Mouse (Mus musculus): ENCODE measurements around the gene Cacna2d3. TPM values are rescaled to one million over a fixed set of nuclear protein-coding genes. Genes with fewer than 3 reads are reported as not detected.

The Cacna2d3 gene
- total and polyA plus RNA-seq, 3 experiments, result not detected

DNA sequence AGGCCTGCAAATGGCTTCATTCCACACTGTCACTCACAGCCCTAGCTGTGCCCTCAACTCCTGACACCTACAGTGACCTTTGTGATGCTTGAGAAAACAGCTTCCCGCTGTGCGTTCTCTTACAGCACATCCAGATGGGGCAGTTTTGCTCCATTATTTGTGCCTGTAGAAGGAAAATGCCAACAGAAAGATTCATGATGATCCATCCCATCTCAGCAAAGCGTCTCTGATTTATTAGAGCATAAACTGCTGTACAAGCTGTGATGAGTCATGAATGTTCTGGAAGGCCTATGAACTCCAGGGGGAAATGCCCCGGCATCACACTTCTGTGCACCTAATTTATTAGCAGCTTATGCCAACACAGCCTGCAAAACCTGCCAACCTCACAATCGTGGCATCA lies 453.1 kb downstream of the Cacna2d3 start:
- Histone ChIP-seq H3K27me3 (ENCODE audit: control insufficient read depth in 1 of 2, insufficient read depth in 2 of 2, low read length in 2 of 2) (no peaks in the 10 kb centered on the region), H3K9ac (ENCODE audit: control insufficient read depth, low read depth, low read length, poor library complexity, severe bottlenecking) (no peak overlapping the region), H3K9me3 (replicated peaks; ENCODE audit: insufficient read depth, low read length) (no peaks in the 10 kb centered on the region), H3K36me3 (ENCODE audit: control insufficient read depth in 1 of 2, insufficient read depth in 2 of 2, low read length in 2 of 2) (no peaks in the 10 kb centered on the region), H3K4me3 (ENCODE audit: control insufficient read depth in 1 of 2, insufficient read depth in 1 of 2, low read depth in 2 of 2, low read length in 2 of 2) (no peak overlapping the region), H3K27ac (ENCODE audit: control insufficient read depth, low read depth, low read length) (no peak overlapping the region), H3K4me1 (ENCODE audit: control insufficient read depth in 1 of 2, insufficient read depth in 2 of 2, low read length in 2 of 2) (no peaks in the 10 kb centered on the region), H3K79me2 (ENCODE audit: control insufficient read depth, insufficient read depth, low read length, poor library complexity) (no peaks in the 10 kb centered on the region)
- TF ChIP-seq EP300 (IDR thresholded peaks at IDR 0.05; ENCODE audit: low read depth in 1 of 2, low read length in 2 of 2), result no peak
- TF ChIP-seq ZMIZ1 (IDR thresholded peaks at IDR 0.05; ENCODE audit: low read depth, low read length), result no peak
- no peak for TF ChIP-seq CHD2 (IDR thresholded peaks at IDR 0.05; ENCODE audit: low read length)
- no peak for TF ChIP-seq TCF12 (IDR thresholded peaks at IDR 0.05; ENCODE audit: low read depth, low read length)
- no peak for TF ChIP-seq GATA1 (IDR thresholded peaks at IDR 0.05; ENCODE audit: low read depth, low read length)
- no peak for TF ChIP-seq ZC3H11A (IDR thresholded peaks at IDR 0.05; ENCODE audit: low read depth, low read length)
- no peak for TF ChIP-seq USF1 (IDR thresholded peaks at IDR 0.05; ENCODE audit: low read depth, low read length)
- TF ChIP-seq MAZ (IDR thresholded peaks at IDR 0.05; ENCODE audit: low read depth, low read length), result no peak
- no peak for TF ChIP-seq TBP (IDR thresholded peaks at IDR 0.05; ENCODE audit: low read depth, low read length)
- TF ChIP-seq KAT2A (conservative IDR thresholded peaks at IDR 0.05; ENCODE audit: low read depth, low read length), result no peak
- no peak for TF ChIP-seq MYB (IDR thresholded peaks at IDR 0.05; ENCODE audit: low read depth, low read length)
- no peak for DNase-seq (ENCODE audit: low read depth, low spot score)

DNA sequence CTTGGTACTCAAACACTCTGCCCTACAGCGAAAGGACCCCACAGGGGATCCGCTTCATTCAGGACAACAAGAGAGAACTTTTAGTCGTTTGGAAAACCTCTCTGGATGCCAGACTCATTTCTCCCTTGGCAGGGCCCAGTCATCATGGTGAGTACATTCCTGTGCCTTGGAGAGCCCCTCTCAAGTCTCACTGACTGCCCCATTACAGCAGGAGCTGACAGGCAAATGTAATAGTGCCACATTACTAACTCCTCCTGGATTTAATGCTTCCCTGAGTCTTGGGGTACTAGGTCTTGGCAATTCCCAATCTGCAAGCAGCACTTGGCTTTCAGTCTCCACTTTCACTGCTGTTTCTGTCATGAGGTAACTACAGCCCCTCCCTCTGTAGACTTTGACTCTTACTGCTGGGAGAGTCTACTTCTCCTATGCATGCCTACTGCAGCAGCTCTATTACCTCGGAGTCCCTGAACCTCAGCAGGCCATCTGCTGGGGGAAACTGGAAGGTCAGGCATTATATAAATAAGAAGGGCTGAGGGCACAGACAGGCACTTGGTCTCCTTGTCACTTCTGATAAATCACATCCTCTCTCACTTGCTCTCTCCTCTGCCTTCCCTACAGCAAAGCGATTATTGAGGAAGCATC lies 454.3 kb downstream of the Cacna2d3 start:
- no peaks in the 10 kb centered on the region for H3K79me2 ChIP-seq (ENCODE audit: control insufficient read depth, insufficient read depth, low read length, poor library complexity)
- H3K4me1 ChIP-seq (ENCODE audit: control insufficient read depth in 1 of 2, insufficient read depth in 2 of 2, low read length in 2 of 2), result no peaks in the 10 kb centered on the region
- H3K9ac ChIP-seq (ENCODE audit: control insufficient read depth, low read depth, low read length, poor library complexity, severe bottlenecking), result no peak overlapping the region
- no peaks in the 10 kb centered on the region for H3K36me3 ChIP-seq (ENCODE audit: control insufficient read depth in 1 of 2, insufficient read depth in 2 of 2, low read length in 2 of 2)
- no peak overlapping the region for H3K4me3 ChIP-seq (ENCODE audit: control insufficient read depth in 1 of 2, insufficient read depth in 1 of 2, low read depth in 2 of 2, low read length in 2 of 2)
- H3K27me3 ChIP-seq (ENCODE audit: control insufficient read depth in 1 of 2, insufficient read depth in 2 of 2, low read length in 2 of 2), result no peaks in the 10 kb centered on the region
- no peak for TF ChIP-seq KAT2A (conservative IDR thresholded peaks at IDR 0.05; ENCODE audit: low read depth, low read length)
- no peak for TF ChIP-seq RCOR1 (IDR thresholded peaks at IDR 0.05; ENCODE audit: low read depth, low read length)
- no peak for TF ChIP-seq MXI1 (IDR thresholded peaks at IDR 0.05; ENCODE audit: low read depth, low read length)
- no peak for TF ChIP-seq HCFC1 (IDR thresholded peaks at IDR 0.05; ENCODE audit: low read depth, low read length)
- TF ChIP-seq E2F4 (IDR thresholded peaks at IDR 0.05; ENCODE audit: borderline replicate concordance, low read depth, low read length), result no peak
- TF ChIP-seq BHLHE40 (IDR thresholded peaks at IDR 0.05; ENCODE audit: borderline replicate concordance, low read depth, low read length), result no peak
- TF ChIP-seq ZC3H11A (IDR thresholded peaks at IDR 0.05; ENCODE audit: low read depth, low read length), result no peak
- no peak for TF ChIP-seq ELF1 (IDR thresholded peaks at IDR 0.05; ENCODE audit: low read depth, low read length)
- H3K9me3 ChIP-seq (replicated peaks; ENCODE audit: insufficient read depth, low read length), result no peaks in the 10 kb centered on the region
- no peak overlapping the region for H3K27ac ChIP-seq (ENCODE audit: control insufficient read depth, low read depth, low read length)
- DNase-seq (ENCODE audit: low read depth, low spot score), result no peak

Data from MEL (cell line).